In the genomic region with DNA sequence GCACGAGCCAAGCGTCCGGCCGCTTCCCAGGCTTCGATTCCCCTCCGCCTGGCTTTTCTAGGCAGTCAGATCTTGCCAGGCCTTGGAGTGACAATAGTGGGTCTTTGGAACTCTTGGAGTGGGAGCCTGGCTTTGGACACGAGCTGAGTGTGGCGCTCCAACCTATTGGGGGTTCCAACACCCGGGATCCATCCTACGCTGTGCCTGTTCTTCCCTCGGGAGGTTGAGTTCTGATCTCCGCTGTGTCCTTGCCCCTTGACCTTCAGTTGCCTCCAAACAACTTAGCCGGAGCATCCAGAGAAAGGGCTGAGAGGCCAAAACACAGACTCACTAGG, we compare ENCODE assay signal across 9 mouse cellular contexts. TPM values are rescaled to one million over a fixed set of nuclear protein-coding genes. Genes with fewer than 3 reads are reported as not detected.
A peak's percentile ranks its signal among the peaks of the same experiment; 100 is the strongest.
DNase-seq lines count a peak whose midpoint lies in the region; ATAC-seq and TF ChIP-seq lines count a peak whose summit lies in the region.
"Had no signal": no experiment of that assay in that cellular context is flagged by ENCODE, and none has a peak within 500 bp of the region (broad histone marks: within the 10 kb centered on the region; RNA-seq: fewer than 3 reads in every experiment).

No protein-coding gene starts in this region.

- DNase-seq in lung, adult 2 months = no peak
- DNase-seq in lung, postnatal 14 days = no peak
- DNase-seq in forebrain, embryonic 11.5 days (ENCODE audit: low spot score) = no peak
- DNase-seq in urinary bladder, postnatal 36 days (ENCODE audit: low spot score in 2 of 2) = no peak

- peak overlapping the region; percentile 65 for H3K4me2 ChIP-seq in forebrain, embryonic 11.5 days (ENCODE audit: low read depth, low read length, severe bottlenecking)
- H3K4me2 ChIP-seq in limb, embryonic 13.5 days (replicated peaks) = peak overlapping the region; percentile 91

- no peak overlapping the region for H3K9ac ChIP-seq in forebrain, embryonic 11.5 days (ENCODE audit: low read length)
- H3K9ac ChIP-seq in limb, embryonic 13.5 days = peak overlapping the region; percentile 94

- H3K36me3 ChIP-seq in forebrain, embryonic 11.5 days (ENCODE audit: control insufficient read depth, insufficient read depth, low read length) = no peaks in the 10 kb centered on the region
- peaks cover 8% of the 10 kb centered on the region for H3K36me3 ChIP-seq in limb, embryonic 13.5 days
- H3K36me3 ChIP-seq in small intestine, adult 2 months (ENCODE audit: control insufficient read depth, insufficient read depth, low read length) = no peaks in the 10 kb centered on the region

- peak overlapping the region; percentile 49 for H3K4me3 ChIP-seq in lung, adult 2 months (replicated peaks; ENCODE audit: extremely low read depth, low read depth, low read length)
- peak overlapping the region; percentile 45 for H3K4me3 ChIP-seq in forebrain, embryonic 11.5 days (ENCODE audit: low read depth, low read length)
- H3K4me3 ChIP-seq in limb, embryonic 13.5 days = peak overlapping the region; percentile 78
- peak overlapping the region; percentile 76 for H3K4me3 ChIP-seq in small intestine, adult 2 months (ENCODE audit: low read depth, low read length)

- no peak for TF ChIP-seq POLR2A in lung, adult 2 months (IDR thresholded peaks at IDR 0.05; ENCODE audit: borderline replicate concordance, extremely low read depth, low read depth, low read length)
- TF ChIP-seq POLR2A in small intestine, adult 2 months (IDR thresholded peaks at IDR 0.05; ENCODE audit: low read depth, low read length) = no peak

- peaks cover 5% of the 10 kb centered on the region; the same call in 1 of the 2 replicates for H3K9me3 ChIP-seq in forebrain, embryonic 11.5 days (ENCODE audit: control insufficient read depth, low read length)
- peaks cover 6% of the 10 kb centered on the region; the same call in 1 of the 2 replicates for H3K9me3 ChIP-seq in limb, embryonic 13.5 days

- no peak overlapping the region for H3K27ac ChIP-seq in forebrain, embryonic 11.5 days (ENCODE audit: low read depth, low read length)
- peak overlapping the region; percentile 0; the same call in 1 of the 2 replicates for H3K27ac ChIP-seq in limb, embryonic 13.5 days
- H3K27ac ChIP-seq in small intestine, adult 2 months (ENCODE audit: insufficient read depth, low read depth, low read length) = peak overlapping the region; percentile 42; the same call in 1 of the 2 replicates
- H3K27ac ChIP-seq: macrophage had no signal

- ATAC-seq in forebrain, embryonic 11.5 days (replicated peaks; ENCODE audit: low FRiP score) = no peak
- no peak for ATAC-seq in limb, embryonic 13.5 days (ENCODE audit: low FRiP score, low read depth)
- no peak for ATAC-seq in monocyte, adult 5-6 weeks (replicated peaks; ENCODE audit: insufficient number of reproducible peaks, low FRiP score, low TSS enrichment, poor library complexity, severe bottlenecking)

- H3K4me1 ChIP-seq in lung, adult 2 months (ENCODE audit: control insufficient read depth, insufficient read depth, low read length) = peaks cover 14% of the 10 kb centered on the region
- peaks cover 6% of the 10 kb centered on the region; the same call in 1 of the 2 replicates for H3K4me1 ChIP-seq in forebrain, embryonic 11.5 days (replicated peaks; ENCODE audit: control insufficient read depth, insufficient read depth, low read length)
- peaks cover 54% of the 10 kb centered on the region for H3K4me1 ChIP-seq in limb, embryonic 13.5 days
- peaks cover 27% of the 10 kb centered on the region for H3K4me1 ChIP-seq in small intestine, adult 2 months (ENCODE audit: control insufficient read depth, insufficient read depth, insufficient read length, low read length)

- 29% methylated on average over 13 of the region's 13 CpGs for WGBS in lung, adult 2 months
- 23% methylated on average over 13 of the region's 13 CpGs for WGBS in forebrain, embryonic 11.5 days
- WGBS in limb, embryonic 13.5 days = 24% methylated on average over 13 of the region's 13 CpGs
- WGBS in small intestine, adult 2 months = 40% methylated on average over 13 of the region's 13 CpGs

- peaks cover 41% of the 10 kb centered on the region for H3K27me3 ChIP-seq in forebrain, embryonic 11.5 days (ENCODE audit: control insufficient read depth, insufficient read depth, low read length)
- H3K27me3 ChIP-seq in limb, embryonic 13.5 days = peaks cover 20% of the 10 kb centered on the region
- H3K27me3 ChIP-seq in small intestine, adult 2 months (ENCODE audit: control insufficient read depth, insufficient read depth, low read length) = peaks cover 4% of the 10 kb centered on the region; the same call in 1 of the 2 replicates

- no peak for TF ChIP-seq CTCF in lung, adult 2 months (IDR thresholded peaks at IDR 0.05; ENCODE audit: insufficient read depth, low read length)
- no peak for TF ChIP-seq CTCF in small intestine, adult 2 months (IDR thresholded peaks at IDR 0.05; ENCODE audit: extremely low read depth, insufficient read length, insufficient replicate concordance, low read depth, low read length)

RNA-seq across cellular contexts. Expression of a gene that starts 0.4 kb away (rescaled TPM):
- 330 and 497 TPM in 2 replicates for polyA plus RNA-seq in lung, adult 2 months (2012; rRNA removed)
- polyA plus RNA-seq in forebrain, embryonic 11.5 days (2014; fragmentation: Nextera tagmentation; extraction: Ambion mirVana) = 23.9 and 24.7 TPM in 2 replicates
- polyA plus RNA-seq in limb, embryonic 13.5 days (2015; fragmentation: Nextera tagmentation; extraction: Ambion mirVana) = 140 and 143 TPM in 2 replicates
- polyA plus RNA-seq in small intestine, adult 2 months (2012; rRNA removed) = 72.9 and 160 TPM in 2 replicates
- 0.32 TPM in 1 of 3 replicates, not detected in the others for total RNA-seq in monocyte, adult 5-6 weeks (2017)

RNA-seq across cellular contexts. Expression of a gene that starts 17.8 kb away (rescaled TPM):
- 0.19 and 0.22 TPM in 2 replicates for polyA plus RNA-seq in lung, adult 2 months (2012; rRNA removed)
- 0.27 TPM in 1 of 2 replicates, not detected in the other for polyA plus RNA-seq in forebrain, embryonic 11.5 days (2014; fragmentation: Nextera tagmentation; extraction: Ambion mirVana)
- polyA plus RNA-seq in limb, embryonic 13.5 days (2015; fragmentation: Nextera tagmentation; extraction: Ambion mirVana) = 0.27 and 0.34 TPM in 2 replicates
- 0.76 and 1.8 TPM in 2 replicates for polyA plus RNA-seq in small intestine, adult 2 months (2012; rRNA removed)
- not detected in 3 replicates for total RNA-seq in monocyte, adult 5-6 weeks (2017)
- polyA plus RNA-seq: erythroblast, embryonic 14.5 days; macrophage had no signal

RNA-seq across cellular contexts. Expression of a gene that starts 37.8 kb away (rescaled TPM):
- 29.7 and 37.7 TPM in 2 replicates for polyA plus RNA-seq in lung, adult 2 months (2012; rRNA removed)
- 344 and 387 TPM in 2 replicates for polyA plus RNA-seq in forebrain, embryonic 11.5 days (2014; fragmentation: Nextera tagmentation; extraction: Ambion mirVana)
- polyA plus RNA-seq in limb, embryonic 13.5 days (2015; fragmentation: Nextera tagmentation; extraction: Ambion mirVana) = 441 and 454 TPM in 2 replicates
- 15.4 and 29.4 TPM in 2 replicates for polyA plus RNA-seq in small intestine, adult 2 months (2012; rRNA removed)
- 102 to 135 TPM (median 117 TPM) in 3 replicates for total RNA-seq in monocyte, adult 5-6 weeks (2017)
